Mouse (Mus musculus) intestine, embryonic 16.5 days (tissue): ENCODE results near the gene Olfr571. TPM values are rescaled to one million over a fixed set of nuclear protein-coding genes. Genes with fewer than 3 reads are reported as not detected.

ENCODE experiments used
- ATAC-seq: fragments of 200-750 bp; cut with Nextera tagmentation; 2 replicates; pipeline ENCODE4 v1.8.0; 2017; ENCODE audit warnings: moderate TSS enrichment, moderate library complexity
- H3K27ac ChIP-seq: fragments of 300-500 bp; sonication (generic); 2 replicates; pipeline ENCODE4 v1.5.1; 2014; ENCODE audit warnings: mild to moderate bottlenecking, low read length
- H3K27me3 ChIP-seq: fragments of 300-500 bp; sonication (generic); replicated peaks from 2 replicates; pipeline ENCODE4 v1.6.1; 2014; ENCODE audit warnings: low read length, control low read depth, mixed read lengths; ENCODE audit not compliant: control insufficient read depth, insufficient read depth
- H3K36me3 ChIP-seq: fragments of 300-500 bp; sonication (generic); 2 replicates; pipeline ENCODE4 v1.6.1; 2014; ENCODE audit warnings: low read length, control low read depth; ENCODE audit not compliant: control insufficient read depth, insufficient read depth
- H3K4me1 ChIP-seq: fragments of 300-500 bp; sonication (generic); 2 replicates; pipeline ENCODE4 v1.6.1; 2014; ENCODE audit warnings: low read length, control low read depth, mixed read lengths; ENCODE audit not compliant: control insufficient read depth, insufficient read depth
- H3K4me2 ChIP-seq: fragments of 300-500 bp; sonication (generic); 2 replicates; pipeline ENCODE4 v1.6.1; 2014; ENCODE audit warnings: low read depth, low read length, control low read depth
- H3K4me3 ChIP-seq: fragments of 300-500 bp; sonication (generic); 2 replicates; pipeline ENCODE4 v1.5.1; 2014; ENCODE audit warnings: mild to moderate bottlenecking, low read length
- H3K9ac ChIP-seq: fragments of 300-500 bp; sonication (generic); 2 replicates; pipeline ENCODE4 v1.6.1; 2014; ENCODE audit warnings: low read depth, low read length
- H3K9me3 ChIP-seq: fragments of 300-500 bp; sonication (generic); 2 replicates; pipeline ENCODE4 v1.6.1; 2016; ENCODE audit warnings: low read length, control low read depth; ENCODE audit not compliant: control insufficient read depth
- WGBS: fragments of 180-500 bp; shearing (Covaris S2); extraction: QIAGEN DNeasy Blood & Tissue Kit; methylation state at CpG from one replicate; pipeline ENCODE4 v1.1.7; 2014; 5-methylcytosine and 5-hydroxymethylcytosine counted together
- polyA plus RNA-seq: library from polyadenylated mRNA; unstranded; fragments of >200 nt; fragmentation: Nextera tagmentation; extraction: Ambion mirVana; gene quantifications from 2 replicates; pipeline ENCODE4 v1.2.1, GENCODE M21; 2015

The Olfr571 gene
- polyA plus RNA-seq, result not detected in 2 replicates

DNA sequence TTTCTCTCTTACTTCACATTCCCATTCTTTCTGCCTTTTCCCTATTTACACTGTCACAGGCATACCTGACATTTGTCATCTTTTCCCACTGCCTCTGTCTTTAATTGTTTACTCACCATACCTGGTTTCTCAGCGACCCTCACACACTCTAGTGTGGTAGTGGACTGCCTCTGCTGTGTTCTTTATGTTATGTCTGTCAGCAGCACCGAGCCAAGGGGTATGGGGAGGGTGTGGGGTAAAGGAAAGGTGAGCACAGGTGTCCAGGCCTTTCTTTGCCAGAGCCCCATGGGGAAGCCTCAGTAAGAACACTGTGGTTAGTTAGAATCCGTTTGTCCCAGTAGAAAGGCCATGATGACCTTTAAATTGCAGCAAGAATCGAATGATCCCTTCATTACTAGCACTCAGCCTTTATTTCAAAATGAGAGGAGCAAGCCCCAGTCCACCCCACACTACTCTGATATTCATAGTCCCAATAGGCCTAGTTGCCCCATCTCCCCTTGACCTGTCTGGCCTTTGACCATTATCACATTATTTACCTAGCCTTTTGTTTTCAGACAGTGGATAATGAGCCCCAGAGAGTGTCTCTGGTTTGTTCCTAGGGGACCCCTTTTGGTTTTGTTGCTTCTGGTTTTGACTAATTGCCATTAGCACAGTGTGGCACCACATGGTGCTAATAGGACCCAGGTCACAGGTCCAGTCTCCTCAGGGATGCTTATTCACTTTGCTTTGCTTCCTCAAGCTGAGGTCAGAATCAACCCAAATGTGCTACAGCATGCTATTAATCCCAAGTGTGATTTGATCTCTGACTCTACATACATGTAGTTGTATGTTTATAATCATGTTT, at the start of gene Olfr571:
TSS of gene Olfr571 (minus strand) at position 505 of the 844 bp plus-strand sequence.
- H3K4me2 ChIP-seq, result no peak within 1 kb of the TSS
- H3K27ac ChIP-seq, result no peak within 1 kb of the TSS
- no peaks in the 10 kb centered on the region for H3K4me1 ChIP-seq
- no peaks in the 10 kb centered on the region for H3K36me3 ChIP-seq
- no peak for ATAC-seq
- H3K9ac ChIP-seq, result no peak within 1 kb of the TSS
- no peaks in the 10 kb centered on the region for H3K9me3 ChIP-seq
- no peak within 1 kb of the TSS for H3K4me3 ChIP-seq
- H3K27me3 ChIP-seq, result no peaks in the 10 kb centered on the region
- WGBS, result 55% methylated on average over 4 of the region's 4 CpGs

DNA sequence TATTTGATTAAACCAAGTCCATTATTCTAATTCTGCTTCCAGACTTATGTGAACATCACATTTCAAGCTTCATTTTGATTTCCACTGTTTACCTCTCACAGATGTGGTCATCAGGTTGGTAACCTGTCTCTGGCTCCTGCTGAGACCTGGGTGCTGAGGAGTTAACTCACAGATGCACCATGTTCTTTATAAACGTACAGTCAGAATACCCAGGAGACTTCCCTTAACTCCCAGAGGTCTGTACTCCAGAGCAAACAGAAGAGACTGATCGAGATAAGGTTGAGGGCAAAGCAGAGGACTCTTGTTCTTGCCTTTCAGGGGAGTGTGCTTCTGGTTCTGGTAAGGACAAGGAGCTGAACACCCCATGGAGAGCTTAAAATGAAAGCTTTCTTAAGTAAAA, 45.0 kb upstream of the Olfr571 start, which contains the start of gene Olfr576:
TSS of gene Olfr576 (plus strand) at position 301 of the 400 bp plus-strand sequence.
- 18% methylated on average over 2 of the region's 2 CpGs for WGBS
- Histone ChIP-seq H3K4me2 (no peak within 1 kb of the TSS), H3K9me3 (no peaks in the 10 kb centered on the region), H3K9ac (no peak within 1 kb of the TSS), H3K27ac (no peak within 1 kb of the TSS), H3K36me3 (no peaks in the 10 kb centered on the region), H3K4me1 (no peaks in the 10 kb centered on the region), H3K4me3 (no peak within 1 kb of the TSS), H3K27me3 (no peaks in the 10 kb centered on the region)
- ATAC-seq, result no peak

DNA sequence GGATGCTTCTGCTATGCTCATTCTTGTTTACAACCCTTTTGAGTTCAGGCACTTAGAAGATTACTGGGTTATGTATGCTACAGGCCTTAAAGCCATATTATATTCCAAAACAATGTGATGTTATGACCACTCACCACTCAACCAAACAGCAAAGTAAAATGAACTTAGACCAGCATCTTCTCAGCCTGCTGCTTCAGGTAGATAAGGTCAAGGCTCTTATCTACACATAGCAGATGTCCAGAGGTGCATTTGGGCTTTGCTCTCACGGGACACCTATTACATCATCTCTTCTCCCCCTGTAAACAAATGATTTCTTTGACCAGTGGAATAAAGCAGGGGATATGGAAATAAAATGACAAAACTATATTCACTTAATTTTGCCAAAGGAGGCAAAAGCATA, 41.3 kb upstream of the Olfr571 start, which contains the start of gene Olfr575:
TSS of gene Olfr575 (minus strand) at position 183 of the 400 bp plus-strand sequence.
- Histone ChIP-seq H3K27me3 (no peaks in the 10 kb centered on the region), H3K4me1 (no peaks in the 10 kb centered on the region), H3K9me3 (no peaks in the 10 kb centered on the region), H3K4me3 (no peak within 1 kb of the TSS), H3K27ac (no peak within 1 kb of the TSS), H3K4me2 (no peak within 1 kb of the TSS), H3K9ac (no peak within 1 kb of the TSS), H3K36me3 (no peaks in the 10 kb centered on the region)
- WGBS, result 43% methylated on average over 1 of the region's 1 CpGs
- no peak for ATAC-seq

DNA sequence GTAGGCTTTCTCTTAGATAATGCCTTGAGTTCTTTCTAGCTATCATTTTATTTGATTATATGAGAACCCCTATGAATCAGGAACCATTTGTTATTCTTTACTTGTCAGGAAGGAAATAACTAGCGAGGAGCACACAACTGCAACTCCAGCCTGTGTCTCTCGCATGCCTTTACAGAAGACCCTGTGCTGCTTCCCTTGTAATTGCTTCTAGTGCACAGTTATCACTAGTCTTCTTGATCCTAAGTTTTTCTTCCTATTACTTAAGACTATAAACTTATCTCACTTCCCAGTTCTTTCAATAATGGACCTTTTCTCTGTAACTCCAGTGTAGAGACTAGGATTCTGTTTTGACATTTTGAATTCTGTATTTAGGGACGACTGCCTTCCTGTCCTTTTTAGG, 40.8 kb upstream of the Olfr571 start:
- Histone ChIP-seq H3K9me3 (no peaks in the 10 kb centered on the region), H3K9ac (no peak overlapping the region), H3K27me3 (no peaks in the 10 kb centered on the region), H3K4me3 (no peak overlapping the region), H3K36me3 (no peaks in the 10 kb centered on the region), H3K27ac (no peak overlapping the region), H3K4me1 (no peaks in the 10 kb centered on the region), H3K4me2 (no peak overlapping the region)
- no peak for ATAC-seq
- 56% methylated on average over 3 of the region's 3 CpGs for WGBS

DNA sequence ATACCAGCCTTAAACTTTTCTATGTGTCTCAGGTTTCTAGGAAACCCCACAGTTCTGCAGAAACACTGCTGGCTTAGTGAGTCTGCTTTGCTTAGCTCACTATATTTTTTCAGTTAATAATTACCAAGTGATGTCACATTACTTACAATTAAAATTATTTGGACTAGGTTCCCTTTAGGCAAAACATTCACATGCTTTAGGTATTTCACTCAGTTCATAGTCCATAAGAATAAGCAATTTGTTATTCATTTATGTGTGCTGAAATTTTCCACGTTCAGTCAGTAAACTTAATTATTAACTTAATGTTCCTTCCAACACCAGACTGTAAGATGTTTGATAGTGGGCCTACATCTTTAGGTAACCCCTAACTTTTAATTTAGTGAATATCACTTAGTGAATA, 33.4 kb upstream of the Olfr571 start:
- H3K4me2 ChIP-seq, result no peak overlapping the region
- no peaks in the 10 kb centered on the region for H3K27me3 ChIP-seq
- no peaks in the 10 kb centered on the region for H3K4me1 ChIP-seq
- 40% methylated on average over 1 of the region's 1 CpGs for WGBS
- H3K27ac ChIP-seq, result no peak overlapping the region
- no peak overlapping the region for H3K4me3 ChIP-seq
- no peaks in the 10 kb centered on the region for H3K9me3 ChIP-seq
- no peaks in the 10 kb centered on the region for H3K36me3 ChIP-seq
- no peak for ATAC-seq
- H3K9ac ChIP-seq, result no peak overlapping the region

DNA sequence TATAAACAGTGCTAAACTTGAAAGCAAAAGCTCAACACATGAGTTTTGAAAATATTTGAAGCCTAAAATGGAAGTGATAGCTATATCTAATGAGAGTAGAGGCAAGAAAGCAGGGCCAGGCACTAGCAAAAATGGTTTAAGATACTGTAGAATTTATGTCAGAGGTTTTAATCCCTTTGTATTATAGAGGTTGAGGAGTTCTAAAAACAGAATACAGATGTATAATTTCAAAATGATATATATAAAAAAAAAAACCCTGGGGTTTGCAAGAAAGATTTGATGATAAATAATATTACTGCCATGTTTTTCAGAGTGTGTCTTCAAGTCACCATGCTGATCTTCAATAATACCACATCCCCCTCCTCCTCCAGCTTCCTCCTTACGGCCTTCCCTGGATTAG, 30.8 kb upstream of the Olfr571 start, which contains the start of gene Olfr574:
TSS of gene Olfr574 (plus strand) at position 301 of the 400 bp plus-strand sequence.
- 83% methylated on average over 1 of the region's 1 CpGs for WGBS
- Histone ChIP-seq H3K27me3 (no peaks in the 10 kb centered on the region), H3K27ac (no peak within 1 kb of the TSS), H3K4me1 (no peaks in the 10 kb centered on the region), H3K4me3 (no peak within 1 kb of the TSS), H3K4me2 (no peak within 1 kb of the TSS), H3K36me3 (no peaks in the 10 kb centered on the region), H3K9ac (no peak within 1 kb of the TSS), H3K9me3 (no peaks in the 10 kb centered on the region)
- no peak for ATAC-seq

DNA sequence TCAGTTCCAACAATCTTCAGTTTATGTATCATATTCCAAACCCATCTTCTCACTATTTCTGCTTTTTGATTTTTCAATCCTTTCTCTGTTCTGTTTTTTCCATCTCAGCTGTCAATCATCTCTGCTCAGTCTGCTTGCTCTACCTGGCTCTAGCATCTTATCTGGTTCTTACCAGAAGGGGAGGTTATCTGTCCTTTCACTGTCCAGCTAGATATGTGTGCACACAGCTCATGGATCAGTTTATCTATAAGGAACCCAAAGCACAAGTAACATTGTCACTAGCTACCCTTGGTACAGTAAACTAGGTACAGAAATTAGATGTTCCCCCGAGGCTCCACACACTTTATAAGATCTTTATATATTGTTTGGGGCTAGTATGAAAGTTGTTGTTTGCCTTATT, 26.1 kb upstream of the Olfr571 start:
- Histone ChIP-seq H3K4me1 (no peaks in the 10 kb centered on the region), H3K4me3 (no peak overlapping the region), H3K27ac (no peak overlapping the region), H3K36me3 (no peaks in the 10 kb centered on the region), H3K9ac (no peak overlapping the region), H3K4me2 (no peak overlapping the region), H3K9me3 (no peaks in the 10 kb centered on the region), H3K27me3 (no peaks in the 10 kb centered on the region)
- no peak for ATAC-seq
- whole genome bisulfite sequencing, result 80% methylated on average over 1 of the region's 1 CpGs

DNA sequence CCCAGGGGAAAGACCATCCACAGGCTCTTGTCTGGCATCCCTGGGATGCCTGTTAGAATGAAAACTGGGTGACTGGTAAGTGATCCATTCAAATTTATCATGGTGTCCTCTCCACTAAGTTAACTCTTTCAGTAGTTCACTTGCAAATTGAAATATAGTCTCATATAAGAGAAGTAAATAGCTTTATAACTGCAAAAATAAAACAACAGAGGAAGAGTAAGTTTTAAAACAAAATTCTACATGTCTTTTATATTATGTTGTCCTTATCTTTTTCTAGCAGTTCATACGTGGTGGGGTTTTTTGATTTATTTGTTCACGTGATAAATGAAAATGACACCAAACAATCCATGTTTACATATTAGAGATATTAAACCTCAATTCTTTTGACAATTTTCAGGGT, 25.1 kb upstream of the Olfr571 start, which contains the start of gene Olfr573-ps1:
TSS of gene Olfr573-ps1 (minus strand) at position 101 of the 400 bp plus-strand sequence.
- Histone ChIP-seq H3K27ac (no peak within 1 kb of the TSS), H3K27me3 (no peaks in the 10 kb centered on the region), H3K9ac (no peak within 1 kb of the TSS), H3K4me2 (no peak within 1 kb of the TSS), H3K4me3 (no peak within 1 kb of the TSS), H3K36me3 (no peaks in the 10 kb centered on the region), H3K4me1 (no peaks in the 10 kb centered on the region), H3K9me3 (no peaks in the 10 kb centered on the region)
- WGBS, result 80% methylated on average over 2 of the region's 2 CpGs
- ATAC-seq, result no peak

DNA sequence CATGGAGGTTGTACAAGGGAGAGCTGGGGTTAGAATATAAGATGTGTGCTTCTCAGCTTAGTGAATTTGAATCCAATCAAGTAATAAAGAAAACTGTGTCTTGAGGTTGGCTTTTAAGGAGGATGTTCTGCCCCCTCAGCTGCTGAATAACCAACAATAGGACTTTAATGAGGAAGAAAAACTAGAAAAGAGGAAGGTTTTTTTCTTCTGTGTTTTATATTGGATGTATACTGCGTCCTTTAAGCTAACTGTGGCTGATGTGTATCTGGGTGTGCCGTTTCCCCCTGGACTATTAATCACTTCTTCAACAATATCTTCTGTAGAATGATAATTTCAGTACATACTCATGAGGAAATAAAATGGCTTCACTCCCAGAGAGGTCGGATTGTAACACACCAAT, 9.8 kb upstream of the Olfr571 start:
- H3K4me1 ChIP-seq, result no peaks in the 10 kb centered on the region
- H3K4me3 ChIP-seq, result no peak overlapping the region
- no peak overlapping the region for H3K27ac ChIP-seq
- 65% methylated on average over 3 of the region's 3 CpGs for WGBS
- H3K9ac ChIP-seq, result no peak overlapping the region
- no peaks in the 10 kb centered on the region for H3K27me3 ChIP-seq
- no peak overlapping the region for H3K4me2 ChIP-seq
- no peaks in the 10 kb centered on the region for H3K36me3 ChIP-seq
- H3K9me3 ChIP-seq, result no peaks in the 10 kb centered on the region
- ATAC-seq, result no peak
